Mouse (Mus musculus) midbrain, embryonic 12.5 days (tissue): ENCODE data around the gene Dffa. TPM values are rescaled to one million over a fixed set of nuclear protein-coding genes. Genes with fewer than 3 reads are reported as not detected.

ENCODE experiments used
- polyA plus RNA-seq: library from polyadenylated mRNA; unstranded; fragments of >200 nt; fragmentation: Nextera tagmentation; extraction: Ambion mirVana; gene quantifications from 2 replicates; pipeline ENCODE4 v1.2.1, GENCODE M21; 2016

The Dffa gene
- polyA plus RNA-seq, 1 experiment from 2014 or later: 26.4 TPM

Other genes starting within 250 kb of the Dffa start
- gene Pex14, start 4.3 kb upstream of the Dffa start, polyA plus RNA-seq: 49.8 and 53.9 TPM in 2 replicates
- 0.37 TPM in 1 of 2 replicates, not detected in the other for gene Cort, start 22.6 kb downstream of the Dffa start, polyA plus RNA-seq
- 38.2 and 41.6 TPM in 2 replicates for gene Cenps, start 33.5 kb downstream of the Dffa start, polyA plus RNA-seq
- 120 and 129 TPM in 2 replicates for gene Pgd, start 62.6 kb downstream of the Dffa start, polyA plus RNA-seq
- gene Kif1b, start 203.5 kb downstream of the Dffa start, polyA plus RNA-seq: 141 and 144 TPM in 2 replicates